Mouse (Mus musculus): ENCODE data around the gene Ssu72. TPM values are rescaled to one million over a fixed set of nuclear protein-coding genes. Genes with fewer than 3 reads are reported as not detected.
"Not testable (repeated sequence)": the region's sequence is repeated elsewhere in the genome, so short reads cannot be mapped to it uniquely, and the experiment has no call there.

The Ssu72 gene
- total RNA-seq (2022) = 10 to 100 TPM; 43.2 to 53.5 (median 51.2) TPM

DNA sequence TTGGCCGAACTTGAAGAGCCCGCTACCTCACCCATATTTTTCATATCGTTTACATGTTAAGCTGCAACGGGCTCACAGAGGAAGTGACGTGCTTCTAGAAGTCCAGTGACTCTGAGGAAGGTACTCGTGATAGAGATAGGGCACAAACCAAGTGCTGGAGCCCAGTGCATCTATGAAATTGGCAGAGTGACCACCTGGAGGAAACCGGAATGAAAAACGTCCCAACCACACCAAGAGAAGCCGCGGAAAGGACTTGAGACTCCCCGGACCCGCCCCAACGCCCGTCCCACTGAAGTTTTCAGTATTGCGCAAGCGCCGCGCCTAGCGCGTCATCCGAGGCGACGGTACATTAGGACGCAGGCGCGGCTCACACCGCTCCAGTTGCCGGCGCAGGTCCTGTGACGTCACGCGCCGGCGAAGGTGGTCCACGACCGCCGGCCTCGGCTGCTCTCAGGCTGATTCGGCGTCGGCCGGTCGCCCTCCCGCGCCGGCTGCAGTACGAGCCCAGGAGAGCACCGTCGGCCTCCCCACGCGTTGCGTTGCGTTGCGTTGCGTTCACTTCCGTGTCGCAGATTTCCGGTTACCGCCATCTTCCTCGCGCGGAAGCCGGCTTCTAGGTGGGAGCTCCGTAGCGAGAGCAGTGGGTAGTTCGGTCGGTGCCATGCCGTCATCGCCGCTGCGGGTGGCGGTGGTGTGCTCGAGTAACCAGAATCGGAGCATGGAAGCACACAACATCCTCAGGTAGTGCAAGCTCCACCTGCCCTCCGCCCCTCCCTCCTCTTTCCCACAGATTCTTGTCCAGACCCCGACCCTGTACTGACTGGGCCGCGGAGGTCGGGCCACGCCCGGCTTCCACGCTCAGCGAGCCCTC lies at the start of gene Ssu72:
TSS of gene Ssu72 (plus strand) at position 80 of the 871 bp plus-strand sequence.
- DNase-seq (ENCODE audit: low spot score) = peak; percentile 92

DNA sequence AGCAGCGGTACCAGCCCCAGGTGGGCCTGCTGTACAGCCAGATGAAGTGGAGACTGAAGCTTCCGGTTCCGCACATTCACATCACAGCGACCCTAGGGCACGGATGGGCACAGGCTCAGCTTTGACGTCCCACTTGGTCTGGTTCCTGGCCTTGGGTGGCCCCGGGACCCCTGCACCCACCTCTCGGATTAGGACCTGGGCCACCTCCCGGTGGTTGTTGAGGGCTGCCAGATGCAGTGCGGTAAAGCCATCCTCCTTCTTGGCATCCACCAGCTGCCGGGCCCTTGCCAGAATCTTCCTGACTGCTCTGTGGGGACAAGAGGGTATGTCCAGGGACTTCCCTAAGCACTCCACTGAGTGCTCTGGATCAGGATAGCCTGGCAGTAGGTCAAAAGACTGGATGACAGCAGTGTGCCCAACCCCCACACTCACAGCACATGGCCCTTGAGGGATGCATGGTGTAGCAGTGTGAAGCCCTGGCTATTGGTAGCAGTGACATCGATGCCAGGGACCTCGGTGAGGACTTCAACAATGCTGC lies 48.3 kb upstream of the Ssu72 start:
- no peak for DNase-seq (ENCODE audit: low spot score)

GRCm38 (mm10) chr4:155658961-155659360 lies 45.6 kb upstream of the Ssu72 start:
- DNase-seq (ENCODE audit: low spot score) = no peak

- no peak for DNase-seq (ENCODE audit: low spot score)
Measured at GRCm38 (mm10) chr4:155660641-155661040, 44.0 kb upstream of the Ssu72 start.

GRCm38 (mm10) chr4:155666903-155667302 lies 37.7 kb upstream of the Ssu72 start:
- no peak for DNase-seq (ENCODE audit: low spot score)

DNA sequence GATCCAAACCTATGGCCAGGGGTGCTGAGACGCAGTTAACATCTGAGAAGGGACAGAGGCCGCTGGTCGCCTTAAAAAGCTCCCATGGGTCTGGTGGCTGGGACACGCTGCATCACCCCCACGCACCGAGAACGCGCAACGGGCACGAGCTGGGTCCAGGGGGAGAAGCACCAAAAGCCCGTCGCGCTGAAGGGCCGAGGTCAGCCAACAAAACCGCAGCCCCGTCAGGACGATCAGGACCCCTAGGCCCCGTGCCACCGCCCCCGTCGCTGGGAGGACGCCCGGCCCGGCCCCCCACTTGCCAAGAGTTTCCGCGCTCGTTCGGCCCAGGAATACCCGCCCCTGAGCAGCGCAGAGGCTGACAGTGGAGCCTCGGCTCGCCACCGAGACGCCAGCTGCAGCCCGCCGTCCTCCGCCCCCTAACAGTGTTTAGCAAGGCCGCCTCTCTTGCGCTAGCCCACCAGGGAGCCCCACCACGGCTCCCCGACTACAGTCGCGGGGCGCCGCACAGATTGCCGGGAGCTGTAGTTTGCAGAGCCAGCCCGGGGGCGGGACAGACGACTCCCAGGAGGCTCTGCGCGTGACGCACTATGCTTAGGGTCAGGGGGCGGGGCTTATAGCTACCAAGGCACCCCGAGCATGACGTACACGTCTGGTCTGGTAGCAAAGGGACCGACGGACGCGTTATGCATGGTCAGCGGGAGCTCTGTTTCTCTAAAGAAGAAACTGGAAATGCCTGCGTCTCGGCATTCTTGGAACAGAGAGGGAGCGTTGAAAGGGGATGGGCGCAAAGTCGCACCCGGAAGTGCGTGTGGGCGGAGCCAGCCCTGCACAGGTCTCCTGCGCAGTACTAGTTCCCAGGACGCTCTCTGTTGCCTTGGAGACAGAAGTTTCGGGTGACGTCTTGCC lies 35.7 kb upstream of the Ssu72 start, which contains the start of gene Mib2:
TSS of gene Mib2 (minus strand) at position 510 of the 909 bp plus-strand sequence.
- DNase-seq (ENCODE audit: low spot score) = peak; percentile 96

- DNase-seq (ENCODE audit: low spot score) = no peak
Measured at GRCm38 (mm10) chr4:155669598-155670075, 35.0 kb upstream of the Ssu72 start.

DNA sequence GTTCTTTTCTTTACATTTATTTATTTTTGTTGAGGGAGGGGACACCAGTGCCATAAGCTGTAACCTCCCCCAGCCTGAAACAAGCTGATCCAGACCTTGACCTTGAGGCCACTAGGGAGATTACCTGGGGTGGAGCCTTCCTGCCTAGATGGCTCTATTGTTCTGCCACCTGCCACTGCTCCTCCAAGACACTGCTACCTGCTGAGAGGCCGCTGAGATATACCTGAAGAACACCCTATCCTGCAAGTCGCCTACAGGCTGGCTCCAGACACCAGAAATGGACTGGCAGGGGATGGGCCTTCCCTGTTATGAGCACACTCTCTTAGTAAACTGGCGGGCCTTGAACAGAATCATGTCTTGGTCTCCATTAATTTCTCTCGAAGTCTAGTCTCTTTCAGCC lies 34.4 kb upstream of the Ssu72 start:
- not testable (repeated sequence) for DNase-seq (ENCODE audit: low spot score)

DNA sequence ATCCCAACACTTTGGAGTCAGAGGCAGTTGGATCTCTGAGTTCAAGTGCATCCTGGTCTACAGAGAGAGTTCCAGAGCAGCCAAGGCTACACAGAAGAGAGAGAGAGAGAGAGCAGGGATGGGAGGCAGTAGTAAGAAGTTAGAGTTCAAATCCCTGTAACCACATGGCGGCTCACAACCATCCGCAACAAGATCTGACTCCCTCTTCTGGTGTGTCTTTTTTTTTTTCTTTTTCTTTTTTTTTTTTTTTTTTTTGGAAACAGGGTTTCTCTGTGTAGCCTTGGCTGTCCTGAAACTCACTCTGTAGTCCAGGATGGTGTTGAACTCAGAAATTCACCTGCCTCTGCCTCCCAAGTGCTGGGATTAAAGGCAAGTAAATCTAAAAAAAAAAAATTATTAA lies 32.5 kb upstream of the Ssu72 start:
- DNase-seq (ENCODE audit: low spot score) = no peak

DNA sequence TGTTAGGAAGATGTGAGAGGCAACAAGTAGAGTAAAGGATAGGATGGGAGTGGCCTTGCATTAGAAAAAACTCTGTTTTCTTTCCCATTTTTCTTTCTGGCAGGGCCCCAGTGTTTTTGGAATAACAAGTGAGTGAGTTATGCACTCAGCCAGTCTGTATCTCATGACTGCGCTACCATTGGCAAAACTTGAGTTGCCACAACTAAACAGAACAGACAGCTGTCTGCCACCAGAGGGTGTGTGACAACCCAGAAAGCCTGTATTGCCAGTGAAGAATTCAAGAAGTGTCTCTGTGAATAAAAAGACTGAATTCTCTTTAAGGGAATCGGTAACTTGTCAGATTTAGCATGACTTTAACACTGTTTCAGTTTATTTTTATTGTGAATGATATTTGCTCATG lies 28.6 kb upstream of the Ssu72 start:
- no peak for DNase-seq (ENCODE audit: low spot score)

DNA sequence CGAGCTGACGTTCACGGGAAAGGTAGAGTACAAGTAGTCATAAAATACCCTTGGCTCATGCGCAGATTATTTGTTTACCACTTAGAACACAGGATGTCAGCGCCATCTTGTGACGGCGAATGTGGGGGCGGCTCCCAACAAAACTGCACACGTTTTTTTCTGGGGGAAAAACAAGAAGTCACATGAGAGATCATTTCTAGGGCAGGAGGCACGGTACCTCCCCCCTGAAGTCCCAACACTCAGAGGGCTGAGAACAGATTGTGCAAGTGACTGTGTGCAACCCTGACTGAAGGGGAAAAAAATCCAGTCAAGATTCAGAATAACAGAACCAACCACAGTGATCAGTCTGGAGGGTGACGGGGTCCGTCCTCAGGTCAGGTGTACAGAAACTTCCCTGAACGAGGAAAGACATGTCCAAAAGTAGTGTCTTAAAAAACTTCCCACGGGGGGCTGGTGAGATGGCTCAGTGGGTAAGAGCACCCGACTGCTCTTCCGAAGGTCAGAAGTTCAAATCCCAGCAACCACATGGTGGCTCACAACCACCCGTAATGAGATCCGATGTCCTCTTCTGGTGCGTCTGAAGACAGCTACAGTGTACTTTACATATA lies 20.8 kb upstream of the Ssu72 start:
- not testable (repeated sequence) for DNase-seq (ENCODE audit: low spot score)

DNA sequence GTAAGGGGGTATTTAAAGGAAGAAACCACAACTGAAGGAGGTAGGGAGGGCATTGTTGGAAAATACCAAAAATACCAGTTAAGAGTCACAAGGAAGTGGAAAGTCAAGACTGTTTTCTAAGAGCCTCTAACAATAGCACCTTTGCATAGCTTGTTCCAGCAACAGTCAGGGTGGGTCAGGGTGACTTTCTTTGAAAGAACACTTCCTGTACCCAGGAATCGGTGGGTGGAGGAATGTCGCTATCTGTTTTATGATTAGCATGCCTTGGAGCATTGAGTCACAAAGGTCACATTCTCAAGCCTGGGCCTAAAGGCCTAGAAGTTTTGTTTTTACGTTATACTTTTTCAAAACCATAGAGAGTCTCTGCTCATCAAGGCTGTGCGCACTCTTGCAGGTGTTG lies 16.8 kb upstream of the Ssu72 start:
- DNase-seq (ENCODE audit: low spot score) = not testable (repeated sequence)

DNA sequence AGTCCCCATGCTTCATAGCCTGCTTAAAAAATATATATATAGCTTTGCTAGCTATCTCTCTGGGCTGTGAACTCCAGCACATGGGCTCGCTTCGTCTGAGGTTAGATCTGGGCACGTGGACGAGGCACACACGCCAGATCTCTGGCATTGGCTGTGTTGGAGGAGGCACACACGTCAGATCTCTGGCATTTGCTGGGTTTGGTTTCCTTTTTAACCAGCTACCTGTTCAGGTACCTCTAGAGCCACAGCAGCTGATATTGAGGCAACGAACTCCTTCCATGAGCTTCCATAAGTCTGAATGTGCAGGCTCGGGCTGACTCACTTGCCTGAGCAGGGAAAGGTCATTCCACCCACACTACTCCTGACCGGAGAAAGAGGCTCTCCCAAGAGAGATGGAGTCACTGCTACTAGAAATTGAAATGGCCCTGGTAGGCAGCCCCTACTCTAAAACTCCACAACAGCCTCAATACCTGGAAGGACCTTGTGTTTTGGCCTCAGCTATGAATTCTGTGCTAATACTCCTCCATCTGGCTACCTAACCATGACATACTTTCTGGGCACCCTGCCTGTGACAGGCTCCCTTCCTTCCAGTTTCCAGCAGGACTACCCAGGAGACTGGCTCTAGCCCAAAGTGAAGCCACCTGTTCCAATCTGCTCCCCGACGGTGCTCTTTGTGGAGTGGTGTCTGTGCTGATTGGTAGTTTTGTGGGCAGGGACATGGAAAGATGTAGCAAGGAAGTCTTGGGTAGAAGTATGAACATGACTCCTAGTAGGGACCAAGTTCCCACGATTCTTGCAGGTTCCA lies 13.8 kb upstream of the Ssu72 start:
- DNase-seq (ENCODE audit: low spot score) = no peak

DNA sequence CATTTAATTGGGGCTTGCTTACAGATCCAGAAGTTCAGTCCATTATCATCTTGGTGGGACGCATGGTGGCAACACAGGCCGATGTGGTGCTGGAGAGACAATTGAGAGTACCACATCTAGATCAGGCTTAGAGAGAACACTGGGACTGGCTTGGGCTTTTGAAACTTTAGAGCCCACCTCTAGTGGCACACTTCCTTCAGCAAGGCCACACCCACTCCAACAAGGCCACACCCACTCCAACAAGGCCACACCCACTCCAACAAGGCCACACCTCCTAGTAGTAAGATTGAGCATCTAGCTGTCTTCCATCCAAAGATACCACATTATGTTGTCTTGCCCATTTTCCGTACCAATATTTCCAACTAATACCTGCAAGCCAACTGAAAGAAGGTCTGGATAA lies 12.2 kb upstream of the Ssu72 start:
- no peak for DNase-seq (ENCODE audit: low spot score)

- DNase-seq (ENCODE audit: low spot score) = peak; percentile 50
Measured at GRCm38 (mm10) chr4:155694111-155694481, 10.5 kb upstream of the Ssu72 start, which contains the start of gene Fndc10. TSS of gene Fndc10 (plus strand) at chr4:155694342.

- DNase-seq (ENCODE audit: low spot score) = no peak
Measured at GRCm38 (mm10) chr4:155694482-155695401, 9.9 kb upstream of the Ssu72 start.

- no peak for DNase-seq (ENCODE audit: low spot score)
Measured at GRCm38 (mm10) chr4:155695531-155696062, 9.0 kb upstream of the Ssu72 start.

DNA sequence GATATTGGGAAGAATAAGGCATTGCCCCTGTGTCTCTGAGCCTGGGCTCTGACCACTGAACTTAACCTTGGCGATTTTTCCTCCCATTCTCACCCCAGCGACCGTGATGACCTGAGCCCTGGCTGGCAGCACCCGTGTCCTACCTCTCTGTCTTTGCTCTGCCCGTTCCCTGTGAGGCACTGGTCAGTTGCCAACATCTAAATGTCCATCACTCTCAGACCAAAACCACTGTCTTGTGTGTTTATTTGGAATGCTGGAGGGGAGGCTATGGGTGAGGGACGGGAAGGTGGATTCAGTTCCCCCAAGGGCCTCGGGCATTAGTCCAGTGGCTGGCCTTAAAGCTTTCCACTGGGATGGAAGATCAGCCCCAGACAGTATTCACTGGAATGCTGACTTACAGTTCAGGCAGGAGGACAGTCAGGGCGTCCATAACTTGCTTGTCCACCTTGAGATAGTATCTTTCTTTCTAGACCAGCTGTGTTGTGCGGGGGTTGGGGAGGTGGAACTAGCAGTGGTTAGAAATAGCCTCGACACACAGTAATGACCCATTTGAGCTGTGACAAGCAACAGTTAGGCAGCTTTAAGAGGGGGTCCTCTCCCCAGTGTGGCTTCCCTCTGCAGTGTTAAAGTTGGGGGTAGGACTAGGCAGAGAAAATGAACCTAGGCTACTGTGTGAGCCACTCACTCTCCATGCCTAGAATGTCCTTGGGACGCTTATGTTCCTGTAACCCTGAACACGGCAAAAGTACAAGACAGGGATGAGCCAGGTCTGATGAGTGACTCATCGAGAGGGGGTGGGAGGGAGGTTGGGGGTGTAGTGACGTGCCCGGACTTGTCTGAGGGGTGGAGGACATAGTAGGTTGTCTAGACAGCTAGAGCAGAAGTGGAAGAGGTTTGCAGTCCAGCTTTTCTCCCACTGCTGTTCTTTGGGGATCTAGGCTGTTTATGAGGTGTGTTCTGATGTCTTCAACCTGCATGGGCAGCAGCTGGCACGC lies 8.0 kb upstream of the Ssu72 start:
- DNase-seq (ENCODE audit: low spot score) = no peak
